Mouse (Mus musculus) liver, embryonic 15.5 days (tissue): ENCODE results near the gene Tbc1d15. TPM values are rescaled to one million over a fixed set of nuclear protein-coding genes. Genes with fewer than 3 reads are reported as not detected.

ENCODE experiments used
- ATAC-seq: fragments of 200-750 bp; cut with Nextera tagmentation; 2 replicates; pipeline ENCODE4 v1.8.0; 2017; ENCODE audit warnings: moderate number of reproducible peaks, mild to moderate bottlenecking, moderate library complexity; ENCODE audit not compliant: insufficient read depth
- H3K27ac ChIP-seq: fragments of 300-500 bp; sonication (generic); replicated peaks from 2 replicates; pipeline ENCODE4 v1.5.1; 2015; ENCODE audit warnings: mild to moderate bottlenecking, inconsistent platforms
- H3K27me3 ChIP-seq: fragments of 300-500 bp; sonication (generic); 2 replicates; pipeline ENCODE4 v1.6.1; 2015; ENCODE audit warnings: mild to moderate bottlenecking, inconsistent platforms
- H3K36me3 ChIP-seq: fragments of 300-500 bp; sonication (generic); replicated peaks from 2 replicates; pipeline ENCODE4 v1.6.1; 2015; ENCODE audit warnings: moderate library complexity, mild to moderate bottlenecking, inconsistent platforms
- H3K4me1 ChIP-seq: fragments of 300-500 bp; sonication (generic); replicated peaks from 2 replicates; pipeline ENCODE4 v1.6.1; 2015; ENCODE audit warnings: inconsistent platforms
- H3K4me2 ChIP-seq: fragments of 300-500 bp; sonication (generic); 2 replicates; pipeline ENCODE4 v1.6.1; 2015; ENCODE audit warnings: moderate library complexity, mild to moderate bottlenecking, inconsistent platforms
- H3K4me3 ChIP-seq: fragments of 300-500 bp; sonication (generic); replicated peaks from 2 replicates; pipeline ENCODE4 v1.5.1; 2015; ENCODE audit warnings: mild to moderate bottlenecking, inconsistent platforms
- H3K9ac ChIP-seq: fragments of 300-500 bp; sonication (generic); 2 replicates; pipeline ENCODE4 v1.6.1; 2015; ENCODE audit warnings: moderate library complexity, mild to moderate bottlenecking, inconsistent platforms
- H3K9me3 ChIP-seq: fragments of 300-500 bp; sonication (generic); replicated peaks from 2 replicates; pipeline ENCODE4 v1.6.1; 2016; ENCODE audit warnings: inconsistent platforms
- WGBS: fragments of 180-500 bp; shearing (Covaris S2); methylation state at CpG from one replicate; pipeline ENCODE4 v1.1.7; 2015; ENCODE audit warnings: mixed read lengths; ENCODE audit not compliant: insufficient replicate concordance; 5-methylcytosine and 5-hydroxymethylcytosine counted together
- polyA plus RNA-seq: library from polyadenylated mRNA; unstranded; fragments of >200 nt; fragmentation: Nextera tagmentation; extraction: Ambion mirVana; gene quantifications from 2 replicates; pipeline ENCODE4 v1.2.1, GENCODE M21; 2015

Gene Tbc1d15
- 33.1 and 33.8 TPM in 2 replicates for polyA plus RNA-seq

- peak within 1 kb of the TSS; percentile 89 for H3K4me2 ChIP-seq
- no peaks in the 10 kb centered on the region for H3K9me3 ChIP-seq
- WGBS, result under 1% methylated on average over 67 of the region's 67 CpGs
- peak within 1 kb of the TSS; percentile 87 for H3K4me3 ChIP-seq
- peak within 1 kb of the TSS; percentile 90 for H3K27ac ChIP-seq
- H3K9ac ChIP-seq, result peak within 1 kb of the TSS; percentile 85
- peak; percentile 92 for ATAC-seq
- H3K36me3 ChIP-seq, result no peaks in the 10 kb centered on the region
- no peaks in the 10 kb centered on the region for H3K27me3 ChIP-seq
- peaks cover 50% of the 10 kb centered on the region for H3K4me1 ChIP-seq
These were observed at the start of gene Tbc1d15 for GRCm38 (mm10) chr10:115251088-115251934. Gene Tbc1d15 (minus strand): TSS chr10:115251467.

GRCm38 (mm10) chr10:115298683-115299082 is 47.4 kb upstream of the Tbc1d15 start:
- Histone ChIP-seq H3K4me3 (no peak overlapping the region), H3K9me3 (no peaks in the 10 kb centered on the region), H3K4me2 (no peak overlapping the region), H3K27ac (no peak overlapping the region), H3K9ac (no peak overlapping the region), H3K27me3 (no peaks in the 10 kb centered on the region), H3K4me1 (no peaks in the 10 kb centered on the region), H3K36me3 (peaks cover 43% of the 10 kb centered on the region)
- no peak for ATAC-seq
- 73% methylated on average over 4 of the region's 4 CpGs for WGBS

- peaks cover 54% of the 10 kb centered on the region for H3K36me3 ChIP-seq
- H3K9me3 ChIP-seq, result no peaks in the 10 kb centered on the region
- H3K27me3 ChIP-seq, result no peaks in the 10 kb centered on the region
- no peak overlapping the region for H3K9ac ChIP-seq
- WGBS, result 77% methylated on average over 5 of the region's 5 CpGs
- H3K4me3 ChIP-seq, result no peak overlapping the region
- no peak for ATAC-seq
- no peak overlapping the region for H3K4me2 ChIP-seq
- no peaks in the 10 kb centered on the region for H3K4me1 ChIP-seq
- H3K27ac ChIP-seq, result no peak overlapping the region
These were observed 46.3 kb upstream of the Tbc1d15 start for GRCm38 (mm10) chr10:115297582-115297981.

GRCm38 (mm10) chr10:115296401-115296935 is 45.2 kb upstream of the Tbc1d15 start:
- H3K36me3 ChIP-seq, result peaks cover 61% of the 10 kb centered on the region
- H3K9ac ChIP-seq, result no peak overlapping the region
- H3K27ac ChIP-seq, result no peak overlapping the region
- no peaks in the 10 kb centered on the region for H3K9me3 ChIP-seq
- H3K4me3 ChIP-seq, result no peak overlapping the region
- 71% methylated on average over 9 of the region's 9 CpGs for WGBS
- 0 out of 2 replicates have a peak, but pooled peaks have one; percentile 9 for ATAC-seq
- no peaks in the 10 kb centered on the region for H3K27me3 ChIP-seq
- no peaks in the 10 kb centered on the region for H3K4me1 ChIP-seq
- H3K4me2 ChIP-seq, result no peak overlapping the region

GRCm38 (mm10) chr10:115295162-115295561 is 43.9 kb upstream of the Tbc1d15 start:
- no peak overlapping the region for H3K4me3 ChIP-seq
- H3K4me2 ChIP-seq, result no peak overlapping the region
- 82% methylated on average over 3 of the region's 3 CpGs for WGBS
- H3K27ac ChIP-seq, result no peak overlapping the region
- H3K4me1 ChIP-seq, result no peaks in the 10 kb centered on the region
- no peak for ATAC-seq
- H3K27me3 ChIP-seq, result no peaks in the 10 kb centered on the region
- H3K9ac ChIP-seq, result no peak overlapping the region
- H3K36me3 ChIP-seq, result peaks cover 55% of the 10 kb centered on the region
- H3K9me3 ChIP-seq, result no peaks in the 10 kb centered on the region

GRCm38 (mm10) chr10:115294715-115295114 is 43.4 kb upstream of the Tbc1d15 start:
- H3K36me3 ChIP-seq, result peaks cover 54% of the 10 kb centered on the region
- no peak for ATAC-seq
- no peaks in the 10 kb centered on the region for H3K9me3 ChIP-seq
- WGBS, result 85% methylated on average over 7 of the region's 7 CpGs
- H3K9ac ChIP-seq, result no peak overlapping the region
- H3K27ac ChIP-seq, result no peak overlapping the region
- no peaks in the 10 kb centered on the region for H3K4me1 ChIP-seq
- H3K4me3 ChIP-seq, result no peak overlapping the region
- H3K4me2 ChIP-seq, result no peak overlapping the region
- H3K27me3 ChIP-seq, result no peaks in the 10 kb centered on the region

- H3K9me3 ChIP-seq, result no peaks in the 10 kb centered on the region
- no peak overlapping the region for H3K9ac ChIP-seq
- H3K4me1 ChIP-seq, result no peaks in the 10 kb centered on the region
- H3K4me3 ChIP-seq, result no peak overlapping the region
- H3K4me2 ChIP-seq, result no peak overlapping the region
- H3K27ac ChIP-seq, result no peak overlapping the region
- 86% methylated on average over 7 of the region's 7 CpGs for WGBS
- peaks cover 54% of the 10 kb centered on the region for H3K36me3 ChIP-seq
- no peak for ATAC-seq
- no peaks in the 10 kb centered on the region for H3K27me3 ChIP-seq
These were observed 42.7 kb upstream of the Tbc1d15 start for GRCm38 (mm10) chr10:115293946-115294345.

- 91% methylated on average over 9 of the region's 9 CpGs for WGBS
- ATAC-seq, result no peak
- H3K4me2 ChIP-seq, result no peak overlapping the region
- H3K4me1 ChIP-seq, result no peaks in the 10 kb centered on the region
- no peak overlapping the region for H3K27ac ChIP-seq
- H3K9ac ChIP-seq, result no peak overlapping the region
- no peak overlapping the region for H3K4me3 ChIP-seq
- peaks cover 51% of the 10 kb centered on the region for H3K36me3 ChIP-seq
- no peaks in the 10 kb centered on the region for H3K27me3 ChIP-seq
- H3K9me3 ChIP-seq, result no peaks in the 10 kb centered on the region
These were observed 39.4 kb upstream of the Tbc1d15 start for GRCm38 (mm10) chr10:115290671-115291070.

GRCm38 (mm10) chr10:115288856-115289255 is 37.6 kb upstream of the Tbc1d15 start:
- no peak overlapping the region for H3K4me2 ChIP-seq
- 77% methylated on average over 8 of the region's 8 CpGs for WGBS
- H3K27me3 ChIP-seq, result no peaks in the 10 kb centered on the region
- H3K4me1 ChIP-seq, result no peaks in the 10 kb centered on the region
- ATAC-seq, result peak; percentile 58
- 0 out of 2 replicates have a peak overlapping the region, but pooled peaks have one; percentile 17 for H3K27ac ChIP-seq
- no peak overlapping the region for H3K9ac ChIP-seq
- no peak overlapping the region for H3K4me3 ChIP-seq
- H3K9me3 ChIP-seq, result no peaks in the 10 kb centered on the region
- peaks cover 40% of the 10 kb centered on the region for H3K36me3 ChIP-seq

GRCm38 (mm10) chr10:115284170-115284569 is 32.9 kb upstream of the Tbc1d15 start:
- Histone ChIP-seq H3K36me3 (peaks cover 4% of the 10 kb centered on the region; the same call in 1 of the 2 replicates), H3K9ac (no peak overlapping the region), H3K9me3 (no peaks in the 10 kb centered on the region), H3K27ac (no peak overlapping the region), H3K27me3 (no peaks in the 10 kb centered on the region), H3K4me1 (no peaks in the 10 kb centered on the region), H3K4me2 (no peak overlapping the region), H3K4me3 (no peak overlapping the region)
- no peak for ATAC-seq
- WGBS, result 66% methylated on average over 10 of the region's 10 CpGs

- Histone ChIP-seq H3K9ac (no peak overlapping the region), H3K27me3 (no peaks in the 10 kb centered on the region), H3K9me3 (no peaks in the 10 kb centered on the region), H3K27ac (no peak overlapping the region), H3K36me3 (peaks cover 4% of the 10 kb centered on the region; the same call in 1 of the 2 replicates), H3K4me1 (no peaks in the 10 kb centered on the region), H3K4me2 (no peak overlapping the region), H3K4me3 (no peak overlapping the region)
- ATAC-seq, result no peak
- WGBS, result 82% methylated on average over 10 of the region's 10 CpGs
These were observed 30.1 kb upstream of the Tbc1d15 start for GRCm38 (mm10) chr10:115281381-115281780.
